28 mouse cellular contexts compared by ENCODE assay signal in the genomic region with DNA sequence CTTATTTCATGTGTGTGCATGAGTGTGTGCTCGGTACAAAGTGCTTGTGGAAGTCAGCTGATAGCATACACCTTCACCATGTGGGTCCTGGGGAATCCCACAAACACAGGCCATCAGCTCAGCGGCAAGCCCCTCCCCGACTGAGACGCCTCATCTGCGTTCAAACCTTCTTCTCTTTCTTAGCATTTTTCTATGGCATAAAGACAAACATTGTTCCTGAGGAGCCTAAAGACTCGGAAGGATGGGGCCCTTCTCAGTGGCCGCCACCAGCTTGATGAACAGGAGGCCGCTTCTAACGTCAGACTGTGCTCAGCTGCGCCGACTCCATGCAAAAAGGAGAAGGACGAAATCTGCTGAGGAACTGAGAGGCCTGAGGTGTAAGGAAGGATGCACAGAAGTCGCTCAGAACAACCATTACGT. TPM values are rescaled to one million over a fixed set of nuclear protein-coding genes. Genes with fewer than 3 reads are reported as not detected.
DNase-seq lines count a peak whose midpoint lies in the region; ATAC-seq and TF ChIP-seq lines count a peak whose summit lies in the region.
"Had no signal": no experiment of that assay in that cellular context is flagged by ENCODE, and none has a peak within 500 bp of the region (broad histone marks: within the 10 kb centered on the region; RNA-seq: fewer than 3 reads in every experiment).

No protein-coding gene starts in this region.

- dilution Hi-C loops in CH12.LX (cut with MboI; ENCODE audit: extremely low pct_ligation_motif_present, extremely low pct_unique_long_range_greater_than_20kb, low sequenced_read_pairs), result no loop called here

- DNase-seq in cerebellum, adult 2 months, result peak in 1 of 2 experiments; percentile 32
- no peak for DNase-seq in cerebellum, postnatal 10 days
- no peak for DNase-seq in heart, postnatal 25 days (ENCODE audit: low spot score)
- no peak for DNase-seq in hindbrain, embryonic 10.5 days (ENCODE audit: low spot score)
- DNase-seq in hindbrain, postnatal 0 days (ENCODE audit: low spot score), result no peak
- peak; percentile 75 for DNase-seq in CH12.LX (ENCODE audit: extremely low read depth)
- DNase-seq in kidney, postnatal 25 days, result no peak
- DNase-seq: adrenal gland, postnatal 14 days; cerebellum, adult 11-12 months; heart, postnatal 10 days; kidney, adult 9 months; kidney, postnatal 10 days; layer of hippocampus, adult 9-11 months; liver; right cerebral cortex, postnatal 14 days; thymus, adult 18-20 months; thymus, postnatal 25 days had no signal

- peaks cover 10% of the 10 kb centered on the region for H3K36me3 ChIP-seq in heart, embryonic 12.5 days
- H3K36me3 ChIP-seq in hindbrain, embryonic 10.5 days, result peaks cover 31% of the 10 kb centered on the region
- H3K36me3 ChIP-seq in hindbrain, postnatal 0 days (ENCODE audit: insufficient read depth, low read length), result no peaks in the 10 kb centered on the region
- peaks cover 0 to 4% of the 10 kb centered on the region in 2 experiments for H3K36me3 ChIP-seq in CH12.LX (replicated peaks in 1 of 2; ENCODE audit: control insufficient read depth in 1 of 2, insufficient read depth in 1 of 2, low read length in 1 of 2)
- H3K36me3 ChIP-seq: embryonic facial prominence, embryonic 15.5 days; liver, embryonic 15.5 days; neural tube, embryonic 15.5 days had no signal

- H3K27me3 ChIP-seq in cerebellum, adult 2 months (ENCODE audit: control insufficient read depth, insufficient read depth, low read length), result no peaks in the 10 kb centered on the region
- H3K27me3 ChIP-seq in heart, embryonic 12.5 days (replicated peaks), result no peaks in the 10 kb centered on the region
- H3K27me3 ChIP-seq in hindbrain, embryonic 10.5 days (ENCODE audit: insufficient read depth, poor library complexity, severe bottlenecking), result no peaks in the 10 kb centered on the region
- no peaks in the 10 kb centered on the region for H3K27me3 ChIP-seq in hindbrain, postnatal 0 days (ENCODE audit: insufficient read depth, low read length)
- H3K27me3 ChIP-seq in CH12.LX (replicated peaks), result no peaks in the 10 kb centered on the region
- H3K27me3 ChIP-seq: embryonic facial prominence, embryonic 15.5 days; hindbrain, embryonic 12.5 days; liver, embryonic 15.5 days; lung, embryonic 15.5 days; midbrain, embryonic 13.5 days; neural tube, embryonic 15.5 days had no signal

- no peak overlapping the region for H3K9ac ChIP-seq in heart, embryonic 12.5 days
- no peak overlapping the region for H3K9ac ChIP-seq in hindbrain, postnatal 0 days (replicated peaks; ENCODE audit: low read length)
- H3K9ac ChIP-seq in CH12.LX (ENCODE audit: insufficient read depth, low read depth), result peak overlapping the region; percentile 34; the same call in 1 of the 2 replicates
- H3K9ac ChIP-seq: embryonic facial prominence, embryonic 15.5 days; hindbrain, embryonic 12.5 days; liver, embryonic 15.5 days; lung, embryonic 15.5 days; midbrain, embryonic 13.5 days; neural tube, embryonic 15.5 days had no signal

- in situ Hi-C loops in CH12.LX (cut with MboI; ENCODE audit: low pct_ligation_motif_present, low pct_unique_long_range_greater_than_20kb, low sequenced_read_pairs), result no loop called here

- WGBS in cerebellum, adult 2 months, result 67% methylated on average over 14 of the region's 14 CpGs
- WGBS in heart, embryonic 12.5 days, result 78% methylated on average over 14 of the region's 14 CpGs
- WGBS in hindbrain, embryonic 10.5 days, result 79% methylated on average over 14 of the region's 14 CpGs
- WGBS in hindbrain, postnatal 0 days, result 72% methylated on average over 14 of the region's 14 CpGs

- H3K79me2 ChIP-seq in CH12.LX (replicated peaks; ENCODE audit: control insufficient read depth, extremely low read depth, insufficient read depth, poor library complexity, severe bottlenecking), result no peaks in the 10 kb centered on the region

- H3K4me1 ChIP-seq in cerebellum, adult 2 months (ENCODE audit: control insufficient read depth, insufficient read depth, low read length), result peaks cover 20% of the 10 kb centered on the region
- H3K4me1 ChIP-seq in heart, embryonic 12.5 days (replicated peaks), result peaks cover 13% of the 10 kb centered on the region
- H3K4me1 ChIP-seq in hindbrain, embryonic 10.5 days (replicated peaks), result peaks cover 3% of the 10 kb centered on the region; the same call in 1 of the 2 replicates
- no peaks in the 10 kb centered on the region for H3K4me1 ChIP-seq in hindbrain, postnatal 0 days (ENCODE audit: insufficient read depth, low read length)
- peaks cover 8 to 31% of the 10 kb centered on the region in 2 experiments for H3K4me1 ChIP-seq in CH12.LX (ENCODE audit: control insufficient read depth in 1 of 2, insufficient read depth in 2 of 2)
- H3K4me1 ChIP-seq: lung, embryonic 15.5 days had no signal

- no peak for TF ChIP-seq POLR2A in cerebellum, adult 2 months (IDR thresholded peaks at IDR 0.05; ENCODE audit: borderline replicate concordance, insufficient read depth, low read length)
- TF ChIP-seq POLR2A in CH12.LX (IDR thresholded peaks at IDR 0.05; ENCODE audit: low read depth, low read length), result peak; percentile 57

- no peak for ATAC-seq in heart, embryonic 12.5 days (ENCODE audit: insufficient number of reproducible peaks, low FRiP score)
- no peak for ATAC-seq in hindbrain, postnatal 0 days
- ATAC-seq: forebrain, embryonic 14.5 days; intestine, embryonic 16.5 days; midbrain, embryonic 13.5 days had no signal

- H3K4me3 ChIP-seq in cerebellum, adult 2 months (replicated peaks; ENCODE audit: insufficient read depth, low read depth, low read length), result no peak overlapping the region
- no peak overlapping the region for H3K4me3 ChIP-seq in heart, embryonic 12.5 days
- no peak overlapping the region for H3K4me3 ChIP-seq in hindbrain, embryonic 10.5 days
- H3K4me3 ChIP-seq in hindbrain, postnatal 0 days (ENCODE audit: low read length), result no peak overlapping the region
- H3K4me3 ChIP-seq in CH12.LX (replicated peaks in 1 of 3; ENCODE audit: low read depth in 2 of 3, low read length in 2 of 3, poor library complexity in 1 of 3), result peak overlapping the region; percentile 21 to 53 (median 45)
- H3K4me3 ChIP-seq: embryonic facial prominence, embryonic 10.5 days; embryonic facial prominence, embryonic 15.5 days; hindbrain, embryonic 12.5 days; liver, embryonic 15.5 days; lung, embryonic 15.5 days; midbrain, embryonic 13.5 days; neural tube, embryonic 15.5 days had no signal

- 0 out of 2 replicates have a peak, but pooled peaks cover 3% of the 10 kb centered on the region for H3K9me3 ChIP-seq in heart, embryonic 12.5 days (replicated peaks)
- H3K9me3 ChIP-seq in hindbrain, embryonic 10.5 days, result no peaks in the 10 kb centered on the region
- no peaks in the 10 kb centered on the region for H3K9me3 ChIP-seq in hindbrain, postnatal 0 days (ENCODE audit: low read length)
- H3K9me3 ChIP-seq in CH12.LX (replicated peaks; ENCODE audit: low read length), result no peaks in the 10 kb centered on the region
- H3K9me3 ChIP-seq: embryonic facial prominence, embryonic 15.5 days; hindbrain, embryonic 12.5 days; liver, embryonic 15.5 days; lung, embryonic 15.5 days; midbrain, embryonic 13.5 days; neural tube, embryonic 15.5 days had no signal

- TF ChIP-seq CTCF in cerebellum, adult 2 months (IDR thresholded peaks at IDR 0.05; ENCODE audit: borderline replicate concordance, insufficient read depth, low read depth, low read length), result no peak
- TF ChIP-seq CTCF in hindbrain, postnatal 0 days (IDR thresholded peaks at IDR 0.05; ENCODE audit: low read depth), result no peak
- peak in 1 of 2 experiments; percentile 12; a peak in 1 of 4 replicates for TF ChIP-seq CTCF in CH12.LX (conservative IDR thresholded peaks at IDR 0.05 in 1 of 2, IDR thresholded peaks at IDR 0.05 in 1 of 2; ENCODE audit: low read depth in 2 of 2, low read length in 2 of 2)

- intact Hi-C loops in heart, postnatal 25 days (cut with DNase I), result loop anchor here (5.0 kb wide), 1 partner anchor 167 kb away; a partner anchor contains a TSS

- H3K4me2 ChIP-seq in heart, embryonic 12.5 days, result no peak overlapping the region
- no peak overlapping the region for H3K4me2 ChIP-seq in hindbrain, postnatal 0 days (ENCODE audit: low read depth, low read length)
- H3K4me2 ChIP-seq in CH12.LX (ENCODE audit: insufficient read depth, low read depth, poor library complexity, severe bottlenecking), result peak overlapping the region; percentile 95
- H3K4me2 ChIP-seq: embryonic facial prominence, embryonic 15.5 days; hindbrain, embryonic 12.5 days; liver, embryonic 15.5 days; lung, embryonic 15.5 days; midbrain, embryonic 13.5 days; neural tube, embryonic 15.5 days had no signal

- peak overlapping the region; percentile 74 for H3K27ac ChIP-seq in cerebellum, adult 2 months (ENCODE audit: insufficient read depth, low read length)
- peak overlapping the region; percentile 54; the same call in 1 of the 2 replicates for H3K27ac ChIP-seq in heart, embryonic 12.5 days (ENCODE audit: poor library complexity, severe bottlenecking)
- peak overlapping the region; percentile 43; the same call in 1 of the 2 replicates for H3K27ac ChIP-seq in hindbrain, embryonic 10.5 days
- H3K27ac ChIP-seq in hindbrain, postnatal 0 days, result no peak overlapping the region; the same call in 1 of the 2 replicates
- H3K27ac ChIP-seq in CH12.LX (ENCODE audit: insufficient read depth, low read depth), result peak overlapping the region; percentile 87
- H3K27ac ChIP-seq: embryonic facial prominence, embryonic 10.5 days; embryonic facial prominence, embryonic 15.5 days; hindbrain, embryonic 12.5 days; liver, embryonic 15.5 days; lung, embryonic 15.5 days; midbrain, embryonic 13.5 days; neural tube, embryonic 15.5 days; stomach, postnatal 0 days had no signal

- TF ChIP-seq RAD21 in CH12.LX (IDR thresholded peaks at IDR 0.05; ENCODE audit: low read depth, low read length), result no peak

- peak; percentile 66 for TF ChIP-seq EP300 in CH12.LX (IDR thresholded peaks at IDR 0.05; ENCODE audit: low read length)

RNA-seq across cellular contexts. Expression of a gene that starts 8.9 kb away (rescaled TPM):
- 205 and 227 TPM in 2 replicates for polyA plus RNA-seq in cerebellum, adult 2 months (2012; rRNA removed)
- polyA plus RNA-seq in heart, embryonic 12.5 days (2016; fragmentation: Nextera tagmentation; extraction: Ambion mirVana), result 88.2 and 94.4 TPM in 2 replicates
- total RNA-seq in heart, postnatal 25 days (2021), result 10 to 100 TPM; 33.2 to 37.0 TPM
- 203 and 209 TPM in 2 replicates for polyA plus RNA-seq in hindbrain, embryonic 10.5 days (2016; fragmentation: Nextera tagmentation; extraction: Ambion mirVana)
- total RNA-seq in hindbrain, postnatal 0 days (2014; rRNA removed), result 66.2 and 71.1 TPM in 2 replicates
- 220 and 224 TPM in 2 replicates for polyA plus RNA-seq in hindbrain, postnatal 0 days (2015; fragmentation: Nextera tagmentation; extraction: Ambion mirVana)
- total RNA-seq in CH12.LX (2012; rRNA removed), result 38.4 and 46.5 TPM in 2 replicates
- total RNA-seq in CH12.LX (2014; rRNA removed), result 23.7 and 24.1 TPM in 2 replicates
- polyA plus RNA-seq in CH12.LX (2012; ENCODE audit: insufficient read length, low read depth), result 40.4 and 45.3 TPM in 2 replicates

RNA-seq across cellular contexts. Expression of a gene that starts 9.1 kb away (rescaled TPM):
- 7.0 and 7.7 TPM in 2 replicates for polyA plus RNA-seq in cerebellum, adult 2 months (2012; rRNA removed)
- 8.1 and 8.9 TPM in 2 replicates for polyA plus RNA-seq in heart, embryonic 12.5 days (2016; fragmentation: Nextera tagmentation; extraction: Ambion mirVana)
- 1 to 10 TPM; 3.1 to 4.2 TPM for total RNA-seq in heart, postnatal 25 days (2021)
- 12.9 and 17.9 TPM in 2 replicates for polyA plus RNA-seq in hindbrain, embryonic 10.5 days (2016; fragmentation: Nextera tagmentation; extraction: Ambion mirVana)
- 8.1 and 10.2 TPM in 2 replicates for total RNA-seq in hindbrain, postnatal 0 days (2014; rRNA removed)
- polyA plus RNA-seq in hindbrain, postnatal 0 days (2015; fragmentation: Nextera tagmentation; extraction: Ambion mirVana), result 12.0 and 13.0 TPM in 2 replicates
- total RNA-seq in CH12.LX (2012; rRNA removed) (8.5 and 9.4 TPM in 2 replicates), CH12.LX (2014; rRNA removed) (5.9 and 6.8 TPM in 2 replicates)
- polyA plus RNA-seq in CH12.LX (2012; ENCODE audit: insufficient read length, low read depth), result 11.1 and 11.8 TPM in 2 replicates

RNA-seq across cellular contexts. Expression of a gene that starts 34.8 kb away (rescaled TPM):
- polyA plus RNA-seq in cerebellum, adult 2 months (2012; rRNA removed), result 24.9 and 28.3 TPM in 2 replicates
- 53.4 and 55.6 TPM in 2 replicates for polyA plus RNA-seq in heart, embryonic 12.5 days (2016; fragmentation: Nextera tagmentation; extraction: Ambion mirVana)
- 10 to 100 TPM; 48.5 to 54.4 TPM for total RNA-seq in heart, postnatal 25 days (2021)
- polyA plus RNA-seq in hindbrain, embryonic 10.5 days (2016; fragmentation: Nextera tagmentation; extraction: Ambion mirVana), result 48.2 and 54.4 TPM in 2 replicates
- 52.3 and 56.9 TPM in 2 replicates for total RNA-seq in hindbrain, postnatal 0 days (2014; rRNA removed)
- 30.3 and 31.6 TPM in 2 replicates for polyA plus RNA-seq in hindbrain, postnatal 0 days (2015; fragmentation: Nextera tagmentation; extraction: Ambion mirVana)
- total RNA-seq in CH12.LX (2012; rRNA removed), result 17.4 and 20.2 TPM in 2 replicates
- total RNA-seq in CH12.LX (2014; rRNA removed), result 10.6 and 11.6 TPM in 2 replicates
- 22.3 and 23.5 TPM in 2 replicates for polyA plus RNA-seq in CH12.LX (2012; ENCODE audit: insufficient read length, low read depth)

Comparison
In these comparisons a context has a peak if more than half of its experiments do, and no peak if none do; other contexts are left out.
1. H3K4me3 ChIP-seq: peak in CH12.LX (3 of 3); none in cerebellum, adult 2 months (single experiment), heart, embryonic 12.5 days (single experiment), hindbrain, embryonic 10.5 days (single experiment) and hindbrain, postnatal 0 days (single experiment).